Mouse (Mus musculus) ES-Bruce4 (cell line): Measurements from ENCODE around the gene Dtd2.

ENCODE experiments used
- CTCF ChIP-seq: IDR thresholded peaks from one replicate; pipeline ENCODE4 v1.8.1; 2011; ENCODE audit warnings: low read depth, low read length
- EP300 ChIP-seq: IDR thresholded peaks from 2 replicates; pipeline ENCODE4 v1.6.1; 2011; ENCODE audit warnings: low read depth, low read length; ENCODE audit not compliant: insufficient read depth
- POLR2A ChIP-seq: IDR thresholded peaks from one replicate; pipeline ENCODE4 v1.8.1; 2011; ENCODE audit warnings: low read length; ENCODE audit not compliant: insufficient read depth

DNA sequence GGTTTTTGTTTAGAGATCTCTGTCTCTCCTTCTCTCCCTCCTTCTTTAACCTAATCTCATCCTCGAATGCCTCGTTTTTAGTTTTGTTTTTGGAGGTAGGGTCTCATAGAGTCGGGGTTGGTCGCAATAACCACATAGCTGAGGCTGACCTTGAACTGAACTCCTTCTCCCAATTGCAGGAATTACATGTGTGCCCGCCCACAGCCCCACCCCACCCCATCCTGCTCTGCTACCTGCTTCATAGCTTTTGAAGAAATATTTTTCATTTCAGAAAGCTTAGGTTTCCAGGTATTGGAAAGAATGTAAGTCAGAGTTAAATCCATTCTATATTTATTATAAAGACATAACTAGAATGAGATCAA lies 313 bp upstream of the Dtd2 start:
- TF ChIP-seq POLR2A = no peak
- no peak for TF ChIP-seq CTCF
- no peak for TF ChIP-seq EP300
